Mouse (Mus musculus) kidney, adult 2 months (tissue): Measurements from ENCODE around the gene Eif4h. TPM values are rescaled to one million over a fixed set of nuclear protein-coding genes. Genes with fewer than 3 reads are reported as not detected.
A peak's percentile ranks its signal among the peaks of the same experiment; 100 is the strongest.

Experiments
- DNase-seq: peaks from one replicate; pipeline ENCODE4 v3.0.0; 2021
- H3K27ac ChIP-seq: fragments of 200-500 bp; 2 replicates; pipeline ENCODE4 v1.5.1; 2012; ENCODE audit warnings: low read depth, low read length, control low read depth, inconsistent platforms; ENCODE audit not compliant: insufficient read depth
- H3K27me3 ChIP-seq: fragments of 200-500 bp; replicated peaks from 2 replicates; pipeline ENCODE4 v1.6.1; 2012; ENCODE audit warnings: mild to moderate bottlenecking, moderate library complexity, low read length, inconsistent platforms; ENCODE audit not compliant: control insufficient read depth, insufficient read depth
- H3K36me3 ChIP-seq: fragments of 200-500 bp; 2 replicates; pipeline ENCODE4 v1.6.1; 2012; ENCODE audit warnings: mild to moderate bottlenecking, moderate library complexity, low read length, inconsistent platforms; ENCODE audit not compliant: control insufficient read depth, insufficient read depth
- H3K4me1 ChIP-seq: fragments of 200-500 bp; 2 replicates; pipeline ENCODE4 v1.6.1; 2011; ENCODE audit warnings: low read length; ENCODE audit not compliant: control insufficient read depth, insufficient read depth
- H3K4me3 ChIP-seq: fragments of 200-500 bp; 2 replicates; pipeline ENCODE4 v1.5.1; 2011; ENCODE audit warnings: mild to moderate bottlenecking, low read depth, low read length, control low read depth; ENCODE audit not compliant: insufficient read depth
- CTCF ChIP-seq: fragments of 200-500 bp; conservative IDR thresholded peaks from 2 replicates; pipeline ENCODE4 v1.5.1; 2011; ENCODE audit warnings: low read depth, mild to moderate bottlenecking, control low read depth, low read length, moderate library complexity, mixed read lengths; ENCODE audit not compliant: insufficient read depth, insufficient read length
- POLR2A ChIP-seq: fragments of 200-500 bp; IDR thresholded peaks from one replicate; pipeline ENCODE4 v1.6.1; 2011; ENCODE audit warnings: low read depth, low read length, control low read depth
- WGBS: fragments of 180-500 bp; shearing (Covaris S2); methylation state at CpG from one replicate; pipeline ENCODE4 v1.1.7; 2018; 5-methylcytosine and 5-hydroxymethylcytosine counted together
- polyA plus RNA-seq: library from polyadenylated mRNA; depleted of rRNA; stranded (reverse); fragments of >200 nt; gene quantifications from 2 replicates; pipeline ENCODE4 v1.2.3, GENCODE M21; 2012; rRNA removed

The Eif4h gene
- 192 and 218 TPM in 2 replicates for polyA plus RNA-seq

DNA sequence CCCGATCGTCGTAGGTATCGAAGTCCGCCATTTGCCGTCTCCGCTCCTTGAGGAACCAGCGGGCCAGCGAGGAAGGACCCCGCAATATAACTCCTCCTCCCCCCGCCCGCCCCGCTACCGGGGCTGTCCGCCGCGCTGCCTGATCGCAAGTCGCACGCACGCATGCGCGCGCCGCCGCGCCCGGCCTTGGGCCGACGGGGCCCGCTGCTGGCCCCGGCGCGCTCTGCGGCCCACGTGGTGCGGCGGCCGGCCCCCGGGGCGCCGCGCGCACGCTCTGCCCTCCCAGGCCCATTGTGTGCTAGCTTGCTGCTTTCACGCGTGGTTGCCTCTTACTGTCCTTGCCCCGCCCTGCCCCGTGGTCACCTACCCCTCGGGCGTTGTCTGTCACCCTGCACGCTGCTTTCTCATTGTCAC is at the start of gene Eif4h:
TSS of gene Eif4h (minus strand) at position 222 of the 414 bp plus-strand sequence.
- peak; percentile 98 for DNase-seq
- Histone ChIP-seq H3K4me1 (peaks cover 7% of the 10 kb centered on the region), H3K27me3 (no peaks in the 10 kb centered on the region), H3K36me3 (peaks cover 3% of the 10 kb centered on the region; the same call in 1 of the 2 replicates), H3K4me3 (peak within 1 kb of the TSS; percentile 73), H3K27ac (peak within 1 kb of the TSS; percentile 83)
- under 1% methylated on average over 52 of the region's 52 CpGs for WGBS
- TF ChIP-seq POLR2A: peak; percentile 87
- no peak for TF ChIP-seq CTCF

DNA sequence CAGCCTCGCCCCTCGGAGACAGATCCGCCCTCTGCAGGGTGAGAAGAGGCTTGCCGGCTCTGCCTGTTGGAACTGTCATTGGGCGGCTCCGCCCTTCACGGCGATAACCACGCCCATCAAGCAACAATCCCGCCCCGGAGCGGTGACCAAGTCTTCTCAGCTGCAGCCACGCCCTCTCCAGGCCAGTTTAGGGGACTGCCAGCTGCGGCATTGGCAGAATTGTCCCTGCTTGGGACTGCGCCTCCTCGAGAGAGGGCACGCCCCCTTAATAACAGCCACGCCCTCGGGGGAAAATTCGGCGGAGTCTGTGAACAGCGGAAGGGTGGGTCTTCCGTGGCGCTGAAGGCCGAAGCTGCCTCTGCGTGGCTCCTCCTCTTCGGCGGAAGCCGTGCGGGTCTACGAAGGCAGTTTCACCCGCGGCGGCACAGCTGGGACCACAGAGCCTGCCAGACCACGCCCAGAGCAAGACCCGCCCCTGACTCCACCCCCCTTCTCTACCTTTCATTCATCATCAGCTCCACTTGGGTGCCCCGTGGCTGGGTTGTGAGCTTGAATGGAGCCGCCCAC is 49.5 kb upstream of the Eif4h start:
- Histone ChIP-seq H3K27ac (no peak overlapping the region), H3K4me3 (peak overlapping the region; percentile 43), H3K4me1 (no peaks in the 10 kb centered on the region), H3K36me3 (no peaks in the 10 kb centered on the region), H3K27me3 (no peaks in the 10 kb centered on the region)
- WGBS: under 1% methylated on average over 38 of the region's 38 CpGs
- no peak for TF ChIP-seq POLR2A
- TF ChIP-seq CTCF: peak; percentile 48
- peak; percentile 100 for DNase-seq

DNA sequence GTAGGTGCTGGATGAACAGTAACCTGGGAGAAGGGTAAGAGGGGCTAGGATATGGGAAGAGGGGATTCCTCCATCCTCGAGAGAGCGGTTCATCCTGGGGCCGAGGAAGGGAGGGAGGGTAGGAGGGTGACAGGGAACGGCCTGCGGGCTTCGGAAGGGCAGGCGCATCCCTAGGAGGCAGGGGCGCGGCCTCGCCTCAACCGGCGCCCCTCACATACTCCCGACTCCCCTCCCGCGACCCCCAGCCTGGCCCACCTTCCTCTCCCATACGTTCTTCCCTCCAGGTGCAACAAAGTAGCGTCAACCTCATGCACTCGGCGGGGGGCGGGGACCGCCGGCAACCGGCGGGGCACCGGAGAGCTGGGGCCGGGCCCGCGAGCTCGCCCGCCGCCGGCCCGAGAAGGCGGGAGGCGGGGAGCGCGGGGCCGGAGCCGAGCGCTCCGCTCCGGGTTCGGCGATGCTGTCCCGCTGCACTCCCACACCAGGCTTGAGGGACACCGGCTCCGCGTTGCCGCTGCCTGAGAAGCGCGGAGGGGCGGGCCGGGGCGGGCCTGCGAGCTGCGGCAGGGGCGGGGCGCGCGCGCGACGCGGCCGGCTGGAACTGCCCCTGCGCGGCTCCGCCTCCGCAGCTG is 48.9 kb upstream of the Eif4h start, which contains the start of gene Limk1:
TSS of gene Limk1 (minus strand) at position 513 of the 632 bp plus-strand sequence.
- Histone ChIP-seq H3K27ac (no peak within 1 kb of the TSS), H3K36me3 (no peaks in the 10 kb centered on the region), H3K4me3 (peak within 1 kb of the TSS; percentile 59), H3K27me3 (no peaks in the 10 kb centered on the region), H3K4me1 (no peaks in the 10 kb centered on the region)
- no peak for DNase-seq
- TF ChIP-seq CTCF (no peak), POLR2A (no peak)
- under 1% methylated on average over 67 of the region's 69 CpGs for WGBS

DNA sequence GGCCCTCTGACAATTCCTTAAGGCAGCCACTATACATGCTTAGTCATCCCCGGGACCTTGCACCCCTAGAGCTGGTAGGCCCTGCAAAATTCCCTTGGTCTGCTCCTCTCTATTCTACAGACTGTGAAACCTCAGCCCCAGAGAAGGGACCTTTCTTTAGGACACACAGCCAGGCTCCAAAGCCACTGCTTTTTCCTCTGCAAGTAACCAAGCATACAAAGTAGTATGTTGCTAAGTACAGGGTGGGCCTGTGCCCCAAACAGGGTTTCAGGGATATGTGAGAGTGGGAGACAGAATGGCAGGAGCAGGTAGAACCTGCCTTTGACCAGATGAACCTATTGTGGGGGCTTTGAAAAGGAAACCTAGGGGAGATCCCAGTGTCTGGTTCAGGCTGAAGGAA is 47.9 kb upstream of the Eif4h start:
- no peak for DNase-seq
- Histone ChIP-seq H3K27me3 (no peaks in the 10 kb centered on the region), H3K4me1 (no peaks in the 10 kb centered on the region), H3K4me3 (no peak overlapping the region), H3K27ac (no peak overlapping the region), H3K36me3 (no peaks in the 10 kb centered on the region)
- WGBS: 97% methylated on average over 1 of the region's 1 CpGs
- no peak for TF ChIP-seq CTCF
- TF ChIP-seq POLR2A: no peak

DNA sequence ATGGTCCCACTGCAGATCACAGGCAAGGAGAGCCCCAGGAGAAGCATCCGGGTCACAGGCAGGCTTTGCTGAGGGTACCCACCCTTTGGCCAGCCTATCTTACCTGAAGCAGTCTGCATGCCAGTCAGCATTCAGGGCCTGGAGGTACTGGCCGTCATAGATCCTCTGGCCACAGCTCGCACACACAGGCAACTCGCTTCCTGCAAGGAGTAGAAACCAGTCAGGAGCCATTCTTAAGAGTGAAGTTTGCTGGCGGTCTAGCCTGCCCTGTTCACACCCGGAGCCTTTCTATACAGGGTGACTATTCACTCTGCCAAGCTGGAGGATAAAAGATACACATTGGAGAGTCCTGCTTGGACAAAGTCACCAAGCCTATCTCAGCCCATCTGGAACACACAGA is 47.3 kb upstream of the Eif4h start:
- no peak for DNase-seq
- Histone ChIP-seq H3K4me3 (no peak overlapping the region), H3K4me1 (no peaks in the 10 kb centered on the region), H3K36me3 (no peaks in the 10 kb centered on the region), H3K27ac (no peak overlapping the region), H3K27me3 (no peaks in the 10 kb centered on the region)
- 98% methylated on average over 6 of the region's 6 CpGs for WGBS
- TF ChIP-seq POLR2A (no peak), CTCF (no peak)

DNA sequence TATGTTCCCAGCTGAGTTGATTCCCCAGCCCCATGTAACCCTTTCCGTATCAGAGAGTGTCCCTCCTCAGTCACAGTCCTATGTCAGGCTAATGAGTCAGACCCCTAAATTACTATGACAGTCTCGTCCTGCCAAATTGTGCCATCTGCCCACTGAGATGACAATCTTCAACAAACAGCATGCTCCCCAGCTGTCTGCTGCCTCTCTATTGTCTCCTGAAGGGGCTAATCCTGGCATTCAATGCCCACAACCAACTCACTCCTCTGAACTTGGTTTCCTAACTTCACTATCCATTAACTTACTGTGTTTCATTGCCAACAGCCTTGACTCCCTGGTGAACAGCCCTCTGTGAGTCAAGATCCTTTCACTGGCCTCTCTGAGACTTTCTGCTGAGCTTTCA is 45.1 kb upstream of the Eif4h start:
- no peak for TF ChIP-seq POLR2A
- TF ChIP-seq CTCF: no peak
- Histone ChIP-seq H3K27ac (no peak overlapping the region), H3K4me3 (no peak overlapping the region), H3K36me3 (no peaks in the 10 kb centered on the region), H3K27me3 (no peaks in the 10 kb centered on the region), H3K4me1 (no peaks in the 10 kb centered on the region)
- WGBS: 80% methylated on average over 2 of the region's 2 CpGs
- DNase-seq: peak; percentile 44

DNA sequence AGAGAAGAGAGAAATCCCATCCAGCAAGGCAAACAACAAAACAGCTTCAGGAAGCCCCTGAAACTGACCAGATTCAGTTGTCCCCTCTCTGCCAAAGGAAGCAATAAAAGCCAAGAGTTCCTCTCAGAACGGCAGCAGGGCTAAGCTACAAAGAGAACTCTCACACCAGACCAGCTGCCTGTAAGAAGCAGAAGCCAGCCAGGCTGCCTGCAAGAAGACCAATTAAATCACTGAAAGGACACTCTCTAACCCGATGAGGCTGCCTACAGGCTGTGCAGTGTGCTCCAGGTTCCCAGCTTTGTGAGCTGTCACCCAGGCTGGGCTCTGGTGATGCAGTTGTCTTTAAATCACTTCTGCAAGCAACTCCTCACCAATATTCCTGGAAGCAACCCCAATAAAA is 44.5 kb upstream of the Eif4h start:
- no peak for DNase-seq
- Histone ChIP-seq H3K4me3 (no peak overlapping the region), H3K36me3 (no peaks in the 10 kb centered on the region), H3K27me3 (no peaks in the 10 kb centered on the region), H3K27ac (no peak overlapping the region), H3K4me1 (no peaks in the 10 kb centered on the region)
- TF ChIP-seq POLR2A (no peak), CTCF (no peak)
- WGBS: 64% methylated on average over 2 of the region's 2 CpGs
